Mouse (Mus musculus): ENCODE measurements around the gene Atg4d.
A peak's percentile ranks its signal among the peaks of the same experiment; 100 is the strongest.
"Not testable (repeated sequence)": the region's sequence is repeated elsewhere in the genome, so short reads cannot be mapped to it uniquely, and the experiment has no call there.

Atg4d gene

DNA sequence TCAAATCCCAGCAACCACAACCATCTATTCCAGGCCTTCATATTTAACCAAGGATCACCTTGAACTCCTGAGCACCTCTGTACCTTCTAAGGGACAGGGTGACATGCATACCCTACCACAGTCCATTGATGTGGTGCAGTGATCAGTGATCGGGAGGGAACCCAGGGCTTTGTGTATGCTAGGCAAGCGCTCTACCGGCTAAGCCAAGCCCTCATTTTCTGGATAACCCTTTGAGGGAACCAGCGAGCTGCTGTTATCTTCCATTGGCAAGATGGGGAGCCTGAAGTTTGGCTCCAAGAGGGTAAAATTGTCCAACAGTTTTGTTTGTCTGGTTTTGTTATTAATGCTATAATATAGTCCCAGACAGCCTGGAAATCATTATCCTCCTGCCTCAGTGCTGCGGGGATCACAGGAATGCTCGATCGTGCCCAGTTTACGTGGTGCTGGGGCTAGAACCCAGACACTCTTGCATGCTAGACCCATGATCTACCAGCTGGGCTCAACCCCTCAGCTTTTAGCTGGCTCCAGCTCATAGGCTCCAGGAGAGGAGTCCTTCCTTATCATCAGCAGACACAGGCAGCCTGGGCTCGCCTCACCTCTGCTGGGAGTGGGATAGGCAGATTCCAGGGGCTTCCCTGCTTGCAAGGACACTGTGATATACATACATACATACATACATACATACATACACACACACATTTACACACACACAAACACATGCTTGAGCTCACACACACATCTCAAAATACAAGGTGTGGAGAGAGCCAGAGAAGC, 49.5 kb downstream of the Atg4d start:
- DNase-seq (ENCODE audit: low spot score): no peak

DNA sequence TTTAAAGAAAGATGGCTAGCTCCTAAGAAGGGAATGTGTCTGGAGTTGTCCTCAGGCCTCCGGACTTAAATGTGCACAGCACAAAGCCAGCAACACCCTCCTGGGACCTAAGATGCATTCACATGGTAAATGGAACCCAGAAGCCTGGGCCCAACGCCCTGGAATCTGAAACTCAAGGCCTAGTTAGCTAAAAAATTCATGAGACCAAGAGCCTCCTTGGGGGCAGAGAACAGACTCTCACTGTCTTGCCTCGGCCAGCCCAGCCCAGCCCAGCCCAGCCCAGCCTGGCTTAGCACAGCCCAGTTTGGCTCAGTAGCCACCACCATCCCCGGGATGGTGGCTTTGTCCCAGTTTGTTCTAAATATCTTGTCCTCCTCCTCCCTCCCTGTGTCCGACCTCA, 50.3 kb downstream of the Atg4d start:
- DNase-seq (ENCODE audit: low spot score): no peak

DNA sequence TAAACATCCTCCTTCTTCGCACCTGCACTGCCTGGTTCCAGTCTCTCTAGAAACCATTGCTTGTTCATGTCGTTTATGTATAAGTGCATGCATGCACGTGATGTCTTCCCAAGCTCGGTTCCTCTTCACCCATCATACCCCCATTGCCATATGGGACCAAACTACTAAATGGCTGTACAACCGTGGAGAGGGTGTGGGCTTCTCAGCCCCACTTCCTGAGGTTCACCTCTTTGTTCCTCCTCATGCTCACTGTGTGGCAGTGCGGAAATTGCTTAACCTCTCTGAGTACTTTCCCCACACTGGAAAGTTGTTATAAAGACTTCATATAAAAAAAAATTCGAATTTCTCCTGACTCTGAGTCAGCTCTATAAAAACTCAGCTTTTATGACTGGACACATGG, 51.6 kb downstream of the Atg4d start:
- no peak for DNase-seq (ENCODE audit: low spot score)

DNA sequence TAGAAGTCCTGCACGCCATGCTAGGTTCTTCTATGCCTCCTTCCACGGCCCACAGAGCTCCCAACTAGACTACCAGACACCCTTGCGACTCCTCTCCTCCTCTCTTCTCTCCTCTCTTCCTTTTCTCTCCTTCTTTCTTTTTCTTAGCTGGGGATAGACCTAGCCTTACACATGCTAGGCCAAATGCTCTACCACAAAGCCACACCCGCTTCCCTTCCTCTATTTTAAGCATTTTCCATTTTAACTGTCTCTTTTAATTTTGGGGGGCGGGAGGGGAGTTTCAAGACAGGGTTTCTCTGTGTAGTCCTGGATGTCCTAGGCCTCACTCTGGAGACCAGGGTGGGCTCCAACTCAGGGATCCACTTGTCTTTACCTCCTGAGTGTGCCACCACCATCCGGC, 53.7 kb downstream of the Atg4d start:
- DNase-seq (ENCODE audit: low spot score): no peak

DNA sequence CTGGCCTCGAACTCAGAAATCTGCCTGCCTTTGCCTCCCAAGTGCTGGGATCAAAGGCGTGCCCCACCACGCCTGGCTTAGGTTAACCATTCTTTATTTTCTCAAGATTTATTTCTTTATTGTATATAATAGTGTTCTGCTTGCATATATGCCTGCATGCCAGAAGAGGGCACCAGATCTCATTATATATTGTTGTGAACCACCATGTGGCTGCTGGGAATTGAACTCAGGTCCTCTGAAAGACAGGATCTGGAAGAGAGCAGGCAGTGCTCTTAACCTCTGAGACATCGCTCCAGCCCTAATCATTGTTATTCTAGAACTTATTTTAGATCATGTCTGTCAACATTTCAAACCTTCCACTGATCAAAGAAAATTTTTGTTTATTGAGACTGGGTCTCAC, 54.4 kb downstream of the Atg4d start:
- no peak for DNase-seq (ENCODE audit: low spot score)

DNA sequence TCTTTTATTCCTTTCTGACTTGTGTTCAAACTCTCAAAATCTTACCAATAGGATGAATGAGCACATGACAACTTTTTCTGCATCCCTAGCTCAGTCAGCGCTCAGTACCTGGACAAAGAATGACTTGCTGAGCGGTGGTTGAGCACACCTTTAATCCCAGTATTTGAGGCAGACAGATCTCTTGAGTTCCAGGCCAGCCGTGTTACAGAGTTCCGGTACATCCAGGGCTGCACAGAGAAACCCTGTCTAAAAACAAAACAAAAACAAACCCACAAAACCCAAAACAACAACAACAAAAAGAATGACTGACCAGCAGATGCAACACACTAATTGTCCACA, 55.2 kb downstream of the Atg4d start:
- DNase-seq (ENCODE audit: low spot score): no peak

DNA sequence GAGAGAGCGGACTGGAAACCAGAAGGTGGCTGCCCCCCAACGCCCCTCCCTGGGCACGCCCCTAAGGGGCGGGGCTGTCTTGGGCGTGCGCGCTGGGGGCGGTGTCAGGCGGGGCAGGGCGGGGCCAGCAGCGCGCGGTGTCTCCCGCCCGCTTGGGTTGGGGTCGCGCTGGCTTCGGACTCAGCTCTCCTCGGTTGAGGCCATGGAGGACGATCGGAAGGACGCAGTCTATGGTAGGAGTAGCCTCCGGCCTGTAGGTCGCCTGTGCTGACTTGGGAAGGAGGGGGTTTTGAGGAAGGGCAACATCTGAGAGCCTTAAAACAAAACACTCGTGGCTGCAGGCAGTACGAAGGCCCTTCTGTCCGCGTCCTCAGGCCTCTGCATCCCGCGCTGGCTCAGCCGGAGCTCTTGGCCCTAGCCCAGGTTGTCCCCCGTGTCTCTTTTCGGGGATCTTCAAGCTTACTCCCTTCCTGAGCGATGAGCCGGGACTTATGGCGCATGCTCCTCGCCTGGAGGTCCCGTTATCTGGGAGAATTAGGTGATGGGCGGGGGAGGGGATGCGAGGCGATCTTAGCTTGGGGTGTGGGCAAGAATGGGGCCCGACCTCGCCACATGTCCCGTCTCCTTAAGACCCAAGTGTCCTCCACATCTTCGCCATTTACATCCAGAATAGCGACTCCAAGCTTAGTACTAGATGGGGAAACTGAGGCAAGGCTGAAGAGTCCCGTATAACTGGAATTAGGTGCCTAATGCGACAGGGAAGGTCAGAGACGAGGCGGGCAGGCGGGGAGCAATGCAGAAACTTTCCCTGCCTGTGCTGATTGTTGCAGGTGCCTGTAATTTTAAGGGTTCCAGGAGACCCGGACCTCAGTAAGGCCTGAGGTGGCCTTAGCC, 55.8 kb downstream of the Atg4d start, which contains the start of gene Slc44a2:
TSS of gene Slc44a2 (plus strand) at position 80 of the 894 bp plus-strand sequence.
- DNase-seq (ENCODE audit: low spot score): peak; percentile 88

DNA sequence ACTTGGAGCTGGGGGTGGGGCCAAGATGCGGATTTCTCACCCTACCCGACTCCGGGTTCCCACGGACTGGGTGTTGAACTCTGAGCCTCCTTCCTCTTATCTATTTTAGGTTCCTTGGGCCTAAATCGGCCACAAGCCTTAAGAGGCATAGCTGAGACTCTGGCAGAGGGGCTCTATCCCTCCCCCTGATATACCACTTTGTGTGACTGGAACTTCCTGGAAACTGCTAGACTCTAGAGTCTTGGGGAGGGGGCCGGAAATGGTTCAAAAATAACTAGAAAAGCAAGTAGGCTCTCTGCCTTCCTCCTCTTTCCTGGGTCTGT, 56.4 kb downstream of the Atg4d start:
- peak; percentile 56 for DNase-seq (ENCODE audit: low spot score)

DNA sequence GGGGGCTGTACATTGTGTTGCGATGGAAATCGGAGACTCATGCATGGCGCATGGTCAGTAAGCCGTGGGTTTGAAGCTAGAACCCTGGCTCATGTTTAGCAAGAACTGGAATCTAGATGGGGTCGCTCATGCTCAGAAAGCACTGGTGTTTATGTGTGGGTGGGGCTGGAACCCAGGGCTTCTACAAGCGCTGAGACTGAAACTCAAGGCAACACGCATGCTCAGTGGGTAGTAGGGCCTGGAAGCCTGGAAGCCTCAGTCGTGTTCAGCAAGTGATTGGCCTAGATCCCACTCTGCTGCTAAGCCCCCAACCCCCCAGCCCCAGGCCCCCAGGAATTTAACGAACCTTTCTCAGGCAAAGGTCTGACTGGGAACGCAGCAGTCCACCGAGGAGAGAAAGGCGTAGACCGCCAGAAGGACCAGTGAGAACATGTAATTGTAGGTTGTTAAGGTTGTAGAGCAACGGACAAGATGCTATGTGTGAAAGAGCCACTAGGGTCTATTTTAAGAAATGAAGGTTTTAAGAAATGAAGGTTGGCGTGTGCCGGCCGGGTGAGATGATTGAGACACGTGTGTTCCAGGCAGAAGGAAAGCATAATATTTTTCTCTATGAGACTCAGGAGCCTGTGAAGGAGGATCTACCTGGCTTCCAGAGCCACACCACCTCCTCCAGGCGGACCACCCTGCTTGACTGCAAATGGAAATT, 57.3 kb downstream of the Atg4d start:
- no peak for DNase-seq (ENCODE audit: low spot score)

DNA sequence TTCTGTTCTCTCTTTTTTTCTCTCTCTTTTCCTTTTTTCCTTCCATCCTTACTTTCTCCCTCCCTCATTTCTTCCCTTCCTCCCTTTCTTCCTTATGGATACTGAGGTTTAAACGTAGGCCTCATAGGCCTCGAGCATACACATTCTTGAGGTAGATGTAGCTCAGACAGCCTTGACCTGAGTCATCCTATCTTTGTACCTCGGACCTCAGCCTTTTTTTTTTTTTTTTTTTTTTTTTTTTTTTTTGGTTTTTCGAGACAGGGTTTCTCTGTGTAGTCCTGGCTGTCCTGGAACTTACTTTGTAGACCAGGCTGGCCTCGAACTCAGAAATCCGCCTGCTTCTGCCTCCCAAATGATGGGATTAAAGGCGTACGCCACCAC, 57.8 kb downstream of the Atg4d start:
- not testable (repeated sequence) for DNase-seq (ENCODE audit: low spot score)

DNA sequence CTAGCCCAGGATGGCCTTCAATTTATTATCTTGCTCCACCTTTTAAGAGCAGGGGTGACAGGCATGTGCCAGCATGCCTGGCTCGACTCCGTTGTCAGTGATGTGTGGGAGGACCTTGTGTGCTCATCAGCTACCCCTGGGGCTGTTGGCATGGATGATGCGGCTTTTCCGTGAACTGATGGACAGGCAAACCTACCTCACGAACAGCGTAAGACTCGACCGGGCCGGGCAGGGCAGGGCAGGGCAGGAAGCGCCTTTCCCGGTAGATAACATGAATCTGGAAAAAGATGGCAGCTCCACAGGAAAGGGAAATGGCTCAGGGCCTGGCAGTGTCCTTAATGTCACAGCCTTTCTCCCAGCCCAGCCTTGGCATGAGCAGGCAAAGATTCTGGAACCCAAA, 59.2 kb downstream of the Atg4d start:
- no peak for DNase-seq (ENCODE audit: low spot score)

Data from spleen, adult 12 weeks (tissue).